Mouse (Mus musculus): ENCODE data around the gene Smok2a.
"Not testable (repeated sequence)": the region's sequence is repeated elsewhere in the genome, so short reads cannot be mapped to it uniquely, and the experiment has no call there.

GRCm38 (mm10) chr17:13199880-13200409 lies 21.0 kb upstream of the Smok2a start:
- not testable (repeated sequence) for TF ChIP-seq CTCF (conservative IDR thresholded peaks at IDR 0.05; ENCODE audit: low read length); POU5F1 (IDR thresholded peaks at IDR 0.05; ENCODE audit: borderline replicate concordance, low read length)

Data from E14TG2a.4 (cell line).